Mouse (Mus musculus) spleen, adult 2 months (tissue): Measurements from ENCODE around the gene Fry. TPM values are rescaled to one million over a fixed set of nuclear protein-coding genes. Genes with fewer than 3 reads are reported as not detected.

Source experiments
- DNase-seq, 2 experiments: peaks; one replicate each; pipeline versions ENCODE4 v3.0.0 to v3.0.0-alpha.2; 2012 to 2021; ENCODE audit warnings: low spot score in 2 of 2, low read depth in 1 of 2
- H3K27ac ChIP-seq: fragments of 200-500 bp; 2 replicates; pipeline ENCODE4 v1.5.1; 2012; ENCODE audit warnings: low read length, inconsistent platforms; ENCODE audit not compliant: insufficient read depth
- H3K27me3 ChIP-seq: fragments of 200-500 bp; 2 replicates; pipeline ENCODE4 v1.6.1; 2012; ENCODE audit warnings: mild to moderate bottlenecking, moderate library complexity, low read length, inconsistent platforms; ENCODE audit not compliant: control insufficient read depth, insufficient read depth
- H3K36me3 ChIP-seq: fragments of 200-500 bp; 2 replicates; pipeline ENCODE4 v1.6.1; 2012; ENCODE audit warnings: mild to moderate bottlenecking, low read length, inconsistent platforms; ENCODE audit not compliant: control insufficient read depth, insufficient read depth
- H3K4me1 ChIP-seq: fragments of 200-500 bp; 2 replicates; pipeline ENCODE4 v1.6.1; 2011; ENCODE audit warnings: inconsistent platforms; ENCODE audit not compliant: control insufficient read depth, insufficient read depth, insufficient read length
- H3K4me3 ChIP-seq: fragments of 200-500 bp; 2 replicates; pipeline ENCODE4 v1.5.1; 2011; ENCODE audit warnings: mild to moderate bottlenecking, inconsistent platforms; ENCODE audit not compliant: insufficient read depth, insufficient read length; ENCODE audit errors: extremely low read depth
- CTCF ChIP-seq: fragments of 200-500 bp; IDR thresholded peaks from 2 replicates; pipeline ENCODE4 v1.5.1; 2011; ENCODE audit warnings: mild to moderate bottlenecking, inconsistent platforms; ENCODE audit not compliant: insufficient read depth, insufficient read length, insufficient replicate concordance; ENCODE audit errors: extremely low read depth
- POLR2A ChIP-seq: fragments of 200-500 bp; IDR thresholded peaks from 2 replicates; pipeline ENCODE4 v1.6.1; 2011; ENCODE audit warnings: low read depth, low read length, inconsistent platforms
- WGBS: fragments of 180-500 bp; shearing (Covaris S2); methylation state at CpG from one replicate; pipeline ENCODE4 v1.1.7; 2018; 5-methylcytosine and 5-hydroxymethylcytosine counted together
- polyA plus RNA-seq: library from polyadenylated mRNA; depleted of rRNA; stranded (reverse); fragments of >200 nt; gene quantifications from 2 replicates; pipeline ENCODE4 v1.2.3, GENCODE M21; 2012

Fry gene
- polyA plus RNA-seq, 1 experiment: 9.2 TPM

DNA sequence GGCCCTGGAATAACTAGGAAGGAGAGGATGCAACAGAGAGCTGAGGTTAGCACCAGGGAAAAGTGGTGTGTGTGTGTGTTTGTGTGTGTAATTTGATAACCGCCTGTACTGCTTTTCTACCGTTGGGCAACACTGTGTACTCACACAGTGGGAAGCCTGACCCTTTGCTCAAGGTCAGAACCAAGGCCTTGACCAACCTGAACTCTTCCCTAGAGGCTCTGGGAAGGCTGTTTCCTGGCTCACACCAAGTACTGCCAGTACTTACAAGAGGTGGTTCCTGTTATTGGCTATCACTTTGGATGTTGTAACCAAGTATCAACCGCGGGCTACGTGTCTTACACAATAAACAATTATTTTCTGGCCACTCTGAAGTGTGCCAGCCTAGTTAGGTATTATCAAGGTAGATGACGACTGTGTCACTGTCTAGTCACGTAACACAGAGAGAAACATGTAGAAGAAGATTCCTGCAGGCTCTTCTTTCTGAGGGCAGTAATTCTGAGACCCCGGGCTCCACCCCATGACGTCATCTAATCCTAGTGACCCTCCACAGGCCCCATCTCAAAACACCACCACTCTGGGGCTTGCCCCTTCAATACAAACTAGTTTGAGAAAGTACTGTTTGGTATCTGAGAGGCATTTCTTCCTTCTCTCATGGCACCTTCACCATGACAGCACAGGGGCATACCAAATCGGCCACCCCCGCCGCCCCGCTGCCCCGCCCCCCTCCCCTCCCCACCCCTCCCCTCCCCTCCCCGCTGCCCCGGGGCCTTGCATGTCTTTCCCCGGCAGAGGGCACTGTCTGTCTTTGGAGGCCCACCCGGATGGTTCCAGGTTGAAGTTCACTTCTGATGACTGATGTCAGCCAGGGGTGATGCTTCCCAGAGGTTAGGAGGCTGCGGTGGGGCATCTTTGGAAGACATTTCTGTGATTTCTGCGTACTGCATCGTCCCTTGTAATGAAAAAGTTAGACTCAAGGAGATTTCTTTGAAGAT is 114.0 kb downstream of the Fry start:
- WGBS: 54% methylated on average over 17 of the region's 21 CpGs
- Histone ChIP-seq H3K4me1 (no peaks in the 10 kb centered on the region), H3K4me3 (no peak overlapping the region), H3K27ac (no peak overlapping the region), H3K36me3 (no peaks in the 10 kb centered on the region), H3K27me3 (no peaks in the 10 kb centered on the region)
- DNase-seq: peak in 1 of 2 experiments; percentile 11
- TF ChIP-seq CTCF: peak; percentile 28; the same call in 1 of the 2 replicates
- TF ChIP-seq POLR2A: no peak

DNA sequence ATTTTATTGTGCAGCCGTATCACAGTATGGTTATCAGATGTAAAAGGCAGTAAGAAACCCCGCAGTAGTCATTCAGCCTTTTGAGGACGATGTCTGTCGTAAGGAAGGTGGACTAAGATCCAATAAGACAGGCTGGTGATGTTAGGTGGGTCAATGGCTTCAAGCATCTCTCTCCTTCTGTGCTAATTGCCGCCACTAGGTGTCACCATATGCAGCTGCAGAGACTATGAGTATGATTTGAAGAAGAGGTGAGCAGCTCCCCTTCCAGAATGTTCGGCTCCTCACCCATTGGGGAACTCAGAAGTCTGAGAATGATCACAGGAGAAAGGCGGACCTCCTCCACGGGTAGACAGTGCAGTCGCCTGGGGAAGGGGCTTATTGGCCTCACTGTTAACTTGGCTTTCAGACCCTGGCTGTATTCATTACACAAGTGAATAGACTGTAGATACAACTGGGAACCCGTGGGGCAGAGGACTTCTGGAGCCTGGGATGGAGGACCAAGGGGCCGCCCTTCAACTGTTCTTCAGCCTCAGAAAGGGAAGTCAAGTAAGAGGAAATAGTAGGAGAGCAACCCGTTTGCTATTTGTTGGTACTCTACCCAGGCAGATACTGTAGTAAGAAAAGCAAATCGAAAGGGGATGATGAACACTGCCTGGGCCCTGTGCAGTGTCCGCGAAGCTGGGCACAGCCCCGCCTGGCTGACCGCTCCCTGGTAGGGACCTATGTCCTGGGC is 114.9 kb downstream of the Fry start:
- Histone ChIP-seq H3K4me1 (no peaks in the 10 kb centered on the region), H3K27ac (no peak overlapping the region), H3K27me3 (no peaks in the 10 kb centered on the region), H3K4me3 (no peak overlapping the region), H3K36me3 (no peaks in the 10 kb centered on the region)
- peak; percentile 54; the same call in 1 of the 2 replicates for TF ChIP-seq CTCF
- TF ChIP-seq POLR2A: no peak
- DNase-seq: peak; percentile 49 to 53
- 45% methylated on average over 17 of the region's 17 CpGs for WGBS

DNA sequence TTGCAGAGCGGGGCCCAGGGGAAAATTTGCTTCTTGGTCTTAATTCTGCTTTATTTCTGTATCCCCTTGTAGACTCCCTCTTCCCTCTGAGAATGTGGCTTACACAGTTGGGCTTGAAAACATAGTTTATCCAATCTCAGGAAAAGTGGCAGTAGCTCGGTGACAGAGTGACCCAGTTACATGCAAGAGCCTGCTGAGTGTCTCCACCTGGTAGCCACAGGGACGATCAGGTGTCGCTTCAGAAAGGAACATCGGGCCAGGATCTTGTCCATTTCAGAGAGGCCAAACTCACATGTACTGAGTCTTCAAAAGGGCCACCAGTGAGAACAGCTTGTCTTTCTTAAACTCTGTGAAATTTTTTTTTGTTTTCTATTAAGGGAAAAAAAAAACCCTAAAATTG is 117.5 kb downstream of the Fry start:
- Histone ChIP-seq H3K36me3 (no peaks in the 10 kb centered on the region), H3K4me3 (no peak overlapping the region), H3K27me3 (no peaks in the 10 kb centered on the region), H3K27ac (no peak overlapping the region), H3K4me1 (no peaks in the 10 kb centered on the region)
- DNase-seq: no peak
- no peak for TF ChIP-seq CTCF
- no peak for TF ChIP-seq POLR2A
- WGBS: 97% methylated on average over 5 of the region's 5 CpGs

- no peaks in the 10 kb centered on the region for H3K27me3 ChIP-seq
- H3K27ac ChIP-seq: no peak overlapping the region
- DNase-seq: no peak
- H3K4me3 ChIP-seq: no peak overlapping the region
- no peak for TF ChIP-seq CTCF
- no peak for TF ChIP-seq POLR2A
- no peaks in the 10 kb centered on the region for H3K4me1 ChIP-seq
- no peaks in the 10 kb centered on the region for H3K36me3 ChIP-seq
These were observed 118.2 kb downstream of the Fry start for GRCm38 (mm10) chr5:150236597-150236996.

- no peak for DNase-seq
- Histone ChIP-seq H3K27me3 (no peaks in the 10 kb centered on the region), H3K4me1 (no peaks in the 10 kb centered on the region), H3K36me3 (no peaks in the 10 kb centered on the region), H3K27ac (no peak overlapping the region), H3K4me3 (no peak overlapping the region)
- 97% methylated on average over 9 of the region's 9 CpGs for WGBS
- TF ChIP-seq POLR2A: no peak
- TF ChIP-seq CTCF: no peak
These were observed 123.2 kb downstream of the Fry start for GRCm38 (mm10) chr5:150241638-150242037.

DNA sequence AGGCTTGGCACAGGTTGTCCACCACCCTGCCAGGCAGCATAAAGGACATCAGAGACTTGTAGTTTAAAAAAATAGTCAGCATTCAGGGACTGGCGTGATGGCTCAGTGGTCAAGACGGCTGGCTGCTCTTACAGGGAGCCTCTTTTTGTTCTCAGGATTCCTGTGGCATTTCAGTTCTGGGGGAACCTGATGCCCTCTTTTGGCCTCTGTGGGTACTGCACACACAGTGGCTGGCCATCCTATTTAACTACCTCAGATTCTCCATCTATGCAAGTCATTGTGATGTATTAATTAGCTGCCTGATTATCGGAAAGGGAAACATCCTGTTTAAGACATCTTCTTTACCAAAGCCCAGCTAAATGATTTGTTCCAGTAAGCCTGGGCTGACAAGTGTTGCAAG is 128.3 kb downstream of the Fry start:
- DNase-seq: no peak
- Histone ChIP-seq H3K36me3 (no peaks in the 10 kb centered on the region), H3K27me3 (no peaks in the 10 kb centered on the region), H3K27ac (no peak overlapping the region), H3K4me3 (no peak overlapping the region), H3K4me1 (no peaks in the 10 kb centered on the region)
- WGBS: 91% methylated on average over 3 of the region's 3 CpGs
- TF ChIP-seq POLR2A (no peak), CTCF (peak; percentile 8; the same call in 1 of the 2 replicates)
